Mouse (Mus musculus): ENCODE results near the gene Nme7.

DNA sequence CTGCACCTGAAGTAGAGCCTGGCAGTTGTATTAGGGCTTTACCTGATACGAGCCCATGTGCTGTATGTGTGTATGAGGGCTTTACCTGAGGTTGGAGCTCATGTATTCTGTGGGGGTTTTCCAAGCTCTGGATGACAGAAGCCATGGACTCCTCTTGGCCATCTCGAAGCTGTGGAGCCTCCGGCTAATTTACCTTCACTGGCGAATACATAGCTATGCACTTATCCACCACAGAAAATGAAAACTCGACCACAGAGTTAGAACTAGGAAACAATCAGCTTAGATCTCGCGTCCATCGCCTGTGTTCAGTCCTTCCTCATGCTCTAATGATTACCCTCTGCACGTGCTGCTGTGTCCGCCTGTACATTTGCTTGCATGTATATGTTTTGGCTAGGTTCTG is 80.4 kb downstream of the Nme7 start:
- TF ChIP-seq CTCF (IDR thresholded peaks at IDR 0.05; ENCODE audit: extremely low read depth, insufficient read depth, low read length) (no peak), POLR2A (IDR thresholded peaks at IDR 0.05; ENCODE audit: extremely low read depth, insufficient read depth, low read length) (no peak)
